Mouse (Mus musculus) limb, embryonic 10.5 days (tissue): ENCODE measurements around the gene Scarb2. TPM values are rescaled to one million over a fixed set of nuclear protein-coding genes. Genes with fewer than 3 reads are reported as not detected.

Source experiments
- DNase-seq: peaks from one replicate; pipeline ENCODE4 v3.0.0-alpha.2; 2017; ENCODE audit warnings: low spot score
- H3K27ac ChIP-seq: fragments of 300-500 bp; sonication (generic); 2 replicates; pipeline ENCODE4 v1.5.1; 2016; ENCODE audit warnings: mild to moderate bottlenecking
- H3K27me3 ChIP-seq: fragments of 300-500 bp; sonication (generic); 2 replicates; pipeline ENCODE4 v1.6.1; 2016; ENCODE audit warnings: low read depth, mild to moderate bottlenecking; ENCODE audit not compliant: poor library complexity, severe bottlenecking
- H3K36me3 ChIP-seq: fragments of 300-500 bp; sonication (generic); 2 replicates; pipeline ENCODE4 v1.6.1; 2016; ENCODE audit warnings: mild to moderate bottlenecking, moderate library complexity
- H3K4me1 ChIP-seq: fragments of 300-500 bp; sonication (generic); 2 replicates; pipeline ENCODE4 v1.6.1; 2016
- H3K4me3 ChIP-seq: fragments of 300-500 bp; sonication (generic); 2 replicates; pipeline ENCODE4 v1.5.1; 2016; ENCODE audit warnings: mild to moderate bottlenecking, moderate library complexity
- H3K9me3 ChIP-seq: fragments of 300-500 bp; sonication (generic); replicated peaks from 2 replicates; pipeline ENCODE4 v1.6.1; 2016; ENCODE audit warnings: mild to moderate bottlenecking
- WGBS: fragments of 180-500 bp; shearing (Covaris S2); methylation state at CpG from one replicate; pipeline ENCODE4 v1.1.7; 2016; 5-methylcytosine and 5-hydroxymethylcytosine counted together
- polyA plus RNA-seq: library from polyadenylated mRNA; unstranded; fragments of >200 nt; fragmentation: Nextera tagmentation; extraction: Ambion mirVana; gene quantifications from 2 replicates; pipeline ENCODE4 v1.2.1, GENCODE M21; 2016

Gene Scarb2
- polyA plus RNA-seq, 1 experiment from 2014 or later: 7.2 TPM

DNA sequence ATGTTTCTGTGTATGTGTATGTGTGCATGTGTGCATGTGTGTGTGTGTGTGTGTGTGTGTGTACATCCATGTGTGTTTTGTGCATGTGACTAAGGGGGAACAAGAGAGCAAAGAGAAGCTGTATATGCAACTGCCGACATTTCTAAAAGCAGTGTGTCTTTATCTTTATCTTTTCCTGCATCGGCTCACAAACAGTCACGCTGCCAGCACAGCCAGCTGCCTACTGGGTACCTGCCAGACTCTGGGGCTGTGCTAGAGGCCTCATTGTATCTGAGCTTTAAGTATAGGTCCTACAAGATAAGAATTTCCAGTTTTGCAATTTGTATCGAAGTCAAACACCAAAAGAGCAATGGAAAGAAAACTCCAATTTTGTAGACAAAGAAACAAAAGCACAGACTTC is 17.1 kb downstream of the Scarb2 start:
- peaks cover under 1% of the 10 kb centered on the region; the same call in 1 of the 2 replicates for H3K36me3 ChIP-seq
- H3K4me1 ChIP-seq: peaks cover 14% of the 10 kb centered on the region; the same call in 1 of the 2 replicates
- no peak overlapping the region for H3K27ac ChIP-seq
- no peaks in the 10 kb centered on the region for H3K9me3 ChIP-seq
- WGBS: 86% methylated on average over 4 of the region's 4 CpGs
- DNase-seq: no peak
- no peak overlapping the region for H3K4me3 ChIP-seq
- H3K27me3 ChIP-seq: no peaks in the 10 kb centered on the region

DNA sequence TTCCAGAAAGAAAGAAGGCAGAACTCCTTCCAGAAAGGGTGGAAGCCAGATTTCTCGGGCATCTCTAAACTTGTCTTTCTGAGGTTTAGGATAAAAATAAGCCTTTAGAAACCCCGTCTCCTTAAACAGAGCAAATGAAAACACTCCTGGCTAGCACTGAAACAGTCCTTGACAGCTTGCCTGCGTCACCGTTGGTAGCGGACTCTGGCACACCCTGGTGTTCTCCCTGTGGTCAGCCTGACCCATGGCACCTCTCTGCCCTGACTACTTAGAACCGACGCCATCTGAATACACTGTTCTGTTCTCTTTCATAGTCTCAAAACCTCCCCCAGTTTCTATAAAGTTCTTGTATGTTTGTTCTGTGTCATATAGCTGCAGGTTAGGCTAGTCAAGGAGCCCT is 17.7 kb downstream of the Scarb2 start:
- 89% methylated on average over 7 of the region's 7 CpGs for WGBS
- H3K9me3 ChIP-seq: no peaks in the 10 kb centered on the region
- peaks cover 14% of the 10 kb centered on the region; the same call in 1 of the 2 replicates for H3K4me1 ChIP-seq
- peaks cover 6% of the 10 kb centered on the region for H3K36me3 ChIP-seq
- no peak overlapping the region for H3K27ac ChIP-seq
- no peak for DNase-seq
- H3K4me3 ChIP-seq: no peak overlapping the region
- no peaks in the 10 kb centered on the region for H3K27me3 ChIP-seq

DNA sequence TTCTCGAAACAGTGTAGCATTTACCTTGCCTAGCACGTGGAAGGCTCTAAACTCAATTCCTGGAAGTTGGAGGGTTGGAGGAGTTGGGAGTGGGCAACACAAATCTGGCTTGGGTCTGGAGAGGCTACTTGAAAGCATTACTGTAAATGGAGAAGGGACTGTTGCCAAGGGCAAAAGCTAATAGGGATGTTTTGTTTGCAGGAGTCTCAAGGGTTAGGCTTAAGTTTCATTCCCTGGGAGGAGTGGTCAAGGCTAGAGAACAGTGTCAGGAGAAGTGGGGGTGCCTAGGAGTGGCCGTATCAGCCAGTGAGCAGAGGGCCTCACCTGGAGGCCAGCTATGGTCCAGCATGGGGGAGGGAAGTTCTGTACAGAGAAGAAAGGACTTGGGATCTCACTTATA is 18.2 kb downstream of the Scarb2 start:
- Histone ChIP-seq H3K9me3 (no peaks in the 10 kb centered on the region), H3K4me1 (peaks cover 14% of the 10 kb centered on the region; the same call in 1 of the 2 replicates), H3K36me3 (peaks cover 12% of the 10 kb centered on the region), H3K27me3 (no peaks in the 10 kb centered on the region), H3K27ac (no peak overlapping the region), H3K4me3 (no peak overlapping the region)
- DNase-seq: no peak
- 79% methylated on average over 3 of the region's 3 CpGs for WGBS

DNA sequence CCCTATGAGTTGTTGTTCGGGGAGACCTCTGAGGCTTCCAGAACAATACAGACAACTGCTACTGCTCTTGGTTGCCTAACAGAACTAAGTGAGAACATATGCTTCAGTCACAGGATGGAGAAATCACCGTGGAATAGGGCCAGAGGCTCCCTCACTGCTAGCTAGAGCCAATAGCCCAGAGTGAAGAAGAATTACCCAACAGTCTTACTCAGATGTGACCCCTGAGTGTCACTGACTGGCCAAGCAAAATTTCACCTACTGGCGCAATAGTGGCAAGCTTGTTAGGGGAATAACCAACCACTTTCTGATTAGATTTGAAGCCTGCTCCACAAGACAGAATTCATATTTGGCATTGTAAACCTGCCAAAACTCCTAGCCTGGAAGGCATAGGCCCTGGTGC is 19.9 kb downstream of the Scarb2 start:
- no peak overlapping the region for H3K4me3 ChIP-seq
- no peak overlapping the region for H3K27ac ChIP-seq
- no peak for DNase-seq
- no peaks in the 10 kb centered on the region for H3K27me3 ChIP-seq
- no peaks in the 10 kb centered on the region for H3K9me3 ChIP-seq
- H3K4me1 ChIP-seq: peaks cover 14% of the 10 kb centered on the region; the same call in 1 of the 2 replicates
- WGBS: 95% methylated on average over 3 of the region's 3 CpGs
- H3K36me3 ChIP-seq: peaks cover 24% of the 10 kb centered on the region

DNA sequence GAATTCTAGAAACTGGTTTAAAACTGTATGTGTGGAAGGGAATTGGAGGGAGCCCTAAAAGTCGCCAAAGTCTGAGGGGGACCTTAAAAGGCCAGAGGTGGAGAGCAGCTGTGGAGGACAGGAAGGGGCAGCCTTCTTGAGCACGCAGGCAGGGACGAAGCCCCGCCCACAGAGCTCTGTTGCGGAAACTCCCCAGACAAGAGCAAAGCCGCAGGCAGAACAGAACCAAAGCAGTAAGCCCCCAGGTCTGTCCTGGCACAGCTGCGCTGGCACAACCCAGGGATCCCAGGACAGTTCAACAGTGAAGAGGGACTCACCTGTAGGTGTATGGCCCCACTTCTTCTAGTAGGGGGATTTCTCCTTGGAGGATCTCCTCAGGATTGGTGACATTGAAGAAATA is 21.8 kb downstream of the Scarb2 start:
- WGBS: 62% methylated on average over 7 of the region's 7 CpGs
- H3K9me3 ChIP-seq: no peaks in the 10 kb centered on the region
- no peak for DNase-seq

DNA sequence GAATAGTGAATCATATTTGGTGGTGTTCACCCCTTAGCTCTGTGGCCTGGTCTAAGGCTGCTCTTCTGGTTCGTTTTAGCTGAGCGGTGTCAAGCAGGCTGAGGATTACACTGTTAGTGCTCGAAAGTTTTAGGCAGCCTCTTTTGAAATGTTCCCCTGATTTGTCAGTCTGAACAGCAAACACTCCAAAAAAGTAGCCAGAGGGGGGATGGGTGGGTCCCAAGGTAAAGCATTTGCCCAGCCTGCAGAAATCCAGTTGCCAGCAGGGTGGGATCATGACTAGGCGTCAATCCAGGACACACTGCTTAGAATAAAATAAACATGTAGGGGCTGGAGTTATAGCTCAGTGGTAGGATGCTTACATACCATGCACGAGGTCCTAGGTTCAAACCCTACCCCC is 33.8 kb downstream of the Scarb2 start:
- Histone ChIP-seq H3K9me3 (no peaks in the 10 kb centered on the region), H3K27ac (no peak overlapping the region), H3K36me3 (peaks cover 8% of the 10 kb centered on the region), H3K27me3 (no peaks in the 10 kb centered on the region), H3K4me3 (no peak overlapping the region), H3K4me1 (no peaks in the 10 kb centered on the region)
- WGBS: 87% methylated on average over 5 of the region's 5 CpGs
- DNase-seq: no peak

More for the DNA sequence above, 21.8 kb downstream of the Scarb2 start:
- Histone ChIP-seq H3K36me3 (peaks cover 24% of the 10 kb centered on the region), H3K4me1 (peaks cover 9% of the 10 kb centered on the region; the same call in 1 of the 2 replicates), H3K27me3 (no peaks in the 10 kb centered on the region), H3K4me3 (no peak overlapping the region), H3K27ac (no peak overlapping the region)

DNA sequence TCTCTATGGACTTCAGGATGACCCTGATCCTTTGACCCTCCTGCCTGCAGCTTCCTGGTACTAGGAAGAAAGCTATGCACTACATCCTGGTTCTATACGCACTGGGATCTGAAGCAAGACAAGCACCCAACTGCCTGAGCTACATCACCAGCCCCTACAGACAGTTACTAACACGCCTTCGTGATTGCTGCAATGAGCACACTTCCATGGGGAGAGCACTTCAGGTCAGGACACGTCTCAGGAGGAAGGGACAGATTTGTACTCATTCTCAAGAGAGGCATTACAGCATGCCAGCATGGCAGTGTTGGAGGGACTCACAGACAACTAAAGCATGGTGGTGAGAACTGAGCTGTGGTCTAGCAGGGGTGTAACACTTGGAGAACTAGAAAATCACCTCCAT is 35.1 kb downstream of the Scarb2 start:
- no peak for DNase-seq
- Histone ChIP-seq H3K9me3 (no peaks in the 10 kb centered on the region), H3K27ac (no peak overlapping the region), H3K4me3 (no peak overlapping the region), H3K27me3 (no peaks in the 10 kb centered on the region), H3K4me1 (no peaks in the 10 kb centered on the region), H3K36me3 (peaks cover 8% of the 10 kb centered on the region)
- WGBS: 85% methylated on average over 4 of the region's 4 CpGs

DNA sequence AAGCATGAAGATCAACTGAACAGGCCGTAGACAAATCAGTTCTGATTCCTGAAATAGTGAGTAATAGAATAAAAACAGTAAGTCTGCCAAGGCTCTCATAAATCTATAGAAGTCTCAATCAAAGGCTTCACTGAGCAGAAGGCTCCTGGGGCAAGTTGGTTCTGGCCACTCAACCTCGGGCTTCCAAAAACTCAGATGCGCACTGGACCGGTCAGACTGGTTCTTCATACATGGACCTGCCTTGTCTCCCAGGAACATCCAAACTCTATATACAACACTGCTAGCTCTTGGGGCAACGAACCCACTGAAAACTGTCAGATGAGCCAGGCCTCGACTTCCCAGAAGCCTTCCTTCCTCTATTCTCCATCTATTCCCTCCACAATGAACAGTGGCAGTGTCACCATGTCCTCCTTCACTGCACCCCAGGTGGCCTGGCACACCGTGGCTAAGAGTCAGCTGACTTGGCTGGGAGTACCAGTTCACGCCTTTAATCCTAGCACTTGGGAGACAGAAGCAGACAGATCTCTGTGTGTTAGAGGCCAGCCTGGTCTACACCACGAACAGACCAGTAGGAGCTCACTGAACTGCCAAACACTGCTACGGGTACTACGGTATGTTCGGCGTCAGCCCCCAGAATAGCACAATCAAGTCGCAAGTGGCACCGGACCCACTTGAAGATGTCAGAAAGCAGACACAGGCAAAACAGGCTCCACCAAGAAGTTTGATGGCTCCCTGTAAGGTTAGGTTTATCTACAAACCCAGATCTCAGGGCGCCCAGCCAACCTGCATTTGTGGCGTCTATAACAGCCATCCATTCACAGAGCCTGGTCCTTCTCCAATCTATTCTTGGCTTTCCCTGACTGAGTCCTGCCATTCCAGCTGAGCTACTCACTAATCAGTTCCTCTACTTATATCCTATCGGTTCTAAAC is 37.2 kb downstream of the Scarb2 start:
- H3K27me3 ChIP-seq: no peaks in the 10 kb centered on the region
- 92% methylated on average over 18 of the region's 18 CpGs for WGBS
- no peak for DNase-seq
- no peaks in the 10 kb centered on the region for H3K9me3 ChIP-seq
- no peak overlapping the region for H3K4me3 ChIP-seq
- no peak overlapping the region for H3K27ac ChIP-seq
- no peaks in the 10 kb centered on the region for H3K36me3 ChIP-seq
- H3K4me1 ChIP-seq: no peaks in the 10 kb centered on the region

DNA sequence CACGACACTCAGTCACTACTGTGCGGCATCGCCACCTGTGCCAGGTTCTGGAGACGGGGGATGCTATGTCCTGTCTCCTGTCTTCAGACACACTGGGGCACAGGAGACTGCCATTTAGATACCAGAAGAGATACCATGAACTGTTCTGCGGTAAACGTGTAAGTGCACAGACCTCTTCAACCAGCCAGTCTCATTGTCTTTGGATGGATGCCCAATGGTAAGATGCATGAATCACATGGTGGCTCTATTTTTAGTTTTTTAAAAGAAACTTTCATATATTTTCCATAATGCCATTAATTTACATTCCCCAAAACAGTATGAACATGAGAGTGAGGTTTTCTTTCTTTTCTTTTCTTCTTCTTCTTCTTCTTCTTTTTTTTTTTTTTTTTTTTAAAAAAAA is 38.4 kb downstream of the Scarb2 start:
- 94% methylated on average over 6 of the region's 6 CpGs for WGBS
- H3K27ac ChIP-seq: no peak overlapping the region
- H3K9me3 ChIP-seq: no peaks in the 10 kb centered on the region
- H3K27me3 ChIP-seq: no peaks in the 10 kb centered on the region
- no peaks in the 10 kb centered on the region; the same call in 1 of the 2 replicates for H3K4me1 ChIP-seq
- DNase-seq: no peak
- no peak overlapping the region for H3K4me3 ChIP-seq
- no peaks in the 10 kb centered on the region for H3K36me3 ChIP-seq

DNA sequence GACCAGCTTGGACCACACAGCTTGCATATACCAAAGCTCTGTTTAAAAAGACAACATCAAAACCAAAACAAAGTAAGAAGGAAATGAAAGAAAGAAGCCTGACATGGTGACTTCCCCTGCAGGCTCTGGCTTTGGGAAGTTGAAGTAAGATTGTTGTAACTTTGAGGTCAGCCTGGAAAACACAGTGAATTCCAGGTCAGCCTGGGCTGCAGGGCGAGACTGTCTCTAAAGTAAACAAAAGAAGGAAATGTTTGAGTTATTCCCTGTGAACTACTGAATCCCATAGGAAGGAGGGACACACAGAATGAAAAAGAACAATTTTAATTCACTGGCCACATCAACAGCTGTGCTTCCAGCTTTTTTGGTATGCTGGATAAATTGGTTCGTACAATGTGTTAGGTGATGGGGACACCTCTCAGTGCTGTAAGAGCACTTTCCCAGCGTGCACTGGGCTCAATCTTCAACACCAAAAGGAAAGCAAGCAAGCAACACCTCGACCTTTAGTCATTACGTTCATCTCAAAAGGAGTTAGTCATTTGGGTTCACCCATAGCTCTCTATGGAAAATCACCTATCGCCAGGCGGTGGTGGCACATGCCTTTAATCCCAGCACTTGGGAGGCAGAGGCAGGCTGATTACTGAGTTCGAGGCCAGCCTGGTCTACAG is 39.4 kb downstream of the Scarb2 start:
- no peaks in the 10 kb centered on the region for H3K36me3 ChIP-seq
- H3K27me3 ChIP-seq: no peaks in the 10 kb centered on the region
- no peak overlapping the region for H3K27ac ChIP-seq
- no peak for DNase-seq
- H3K9me3 ChIP-seq: no peaks in the 10 kb centered on the region
- H3K4me1 ChIP-seq: peaks cover 4% of the 10 kb centered on the region; the same call in 1 of the 2 replicates
- H3K4me3 ChIP-seq: no peak overlapping the region
- WGBS: 83% methylated on average over 8 of the region's 8 CpGs

DNA sequence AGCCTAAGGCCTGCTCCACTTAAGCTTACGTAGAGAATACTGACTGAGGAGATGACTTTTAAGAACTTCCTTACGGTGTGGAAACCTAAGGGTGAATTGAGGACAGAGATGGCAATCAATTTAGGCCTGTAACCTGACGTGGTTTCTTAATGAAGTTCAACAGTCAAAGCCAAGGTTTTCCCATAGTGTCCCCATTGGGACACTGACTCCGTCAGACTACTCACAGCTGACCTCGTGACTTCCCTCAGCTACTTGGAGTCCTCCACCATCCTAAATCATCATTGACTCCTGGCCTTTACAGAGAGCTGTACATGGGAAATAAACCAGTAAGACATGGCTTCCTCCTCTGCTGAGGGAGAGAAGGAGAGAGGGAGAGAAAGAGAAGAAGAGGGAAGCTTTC is 41.1 kb downstream of the Scarb2 start:
- Histone ChIP-seq H3K9me3 (no peaks in the 10 kb centered on the region), H3K36me3 (peaks cover 7% of the 10 kb centered on the region; the same call in 1 of the 2 replicates), H3K4me3 (no peak overlapping the region), H3K27me3 (no peaks in the 10 kb centered on the region), H3K27ac (no peak overlapping the region), H3K4me1 (peaks cover 4% of the 10 kb centered on the region; the same call in 1 of the 2 replicates)
- DNase-seq: no peak
- 86% methylated on average over 5 of the region's 5 CpGs for WGBS

DNA sequence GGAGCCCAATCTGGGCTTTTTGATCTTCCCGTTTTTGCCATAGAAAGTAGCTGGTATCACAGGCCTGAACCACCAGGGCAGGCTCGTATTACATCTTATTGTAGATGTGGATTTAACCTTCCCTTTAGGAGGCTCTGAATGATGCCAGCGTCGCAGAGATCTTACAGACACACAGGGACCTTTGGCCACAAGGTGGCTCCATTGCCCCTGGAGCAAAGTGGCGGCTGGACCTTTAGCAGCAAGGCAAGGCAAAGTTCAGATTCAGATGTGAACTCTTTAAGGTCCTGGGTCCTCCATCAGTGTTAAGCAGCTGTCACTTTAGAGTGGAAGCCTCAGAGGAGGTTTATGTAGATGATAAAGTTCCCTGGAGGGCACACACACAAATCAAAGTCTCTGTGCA is 45.3 kb downstream of the Scarb2 start:
- Histone ChIP-seq H3K27me3 (no peaks in the 10 kb centered on the region), H3K36me3 (peaks cover 12% of the 10 kb centered on the region), H3K4me3 (no peak overlapping the region), H3K4me1 (peaks cover 4% of the 10 kb centered on the region; the same call in 1 of the 2 replicates), H3K9me3 (no peaks in the 10 kb centered on the region), H3K27ac (no peak overlapping the region)
- WGBS: 17% methylated on average over 5 of the region's 5 CpGs
- DNase-seq: peak; percentile 65

DNA sequence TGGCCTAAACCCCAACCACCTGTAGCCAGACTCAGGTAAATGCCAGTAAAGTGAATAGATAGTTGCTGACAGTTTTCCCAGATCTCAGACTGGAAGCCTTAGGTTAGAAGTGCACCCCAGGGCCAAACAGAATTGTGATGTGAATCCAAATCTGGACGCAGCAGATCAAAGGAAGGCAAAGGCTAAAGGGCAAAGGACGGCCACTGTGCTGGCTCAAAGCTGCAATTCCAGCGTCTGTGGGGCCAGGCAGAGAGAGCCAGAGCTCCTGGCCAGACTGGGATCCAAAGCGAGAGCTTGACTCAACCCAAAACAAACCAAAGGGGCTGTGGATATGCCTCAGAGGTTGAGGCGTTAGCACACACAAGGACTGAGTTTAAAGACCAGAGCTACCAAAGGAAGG is 47.9 kb downstream of the Scarb2 start:
- 23% methylated on average over 5 of the region's 5 CpGs for whole genome bisulfite sequencing
- Histone ChIP-seq H3K27ac (no peak overlapping the region), H3K9me3 (no peaks in the 10 kb centered on the region), H3K4me1 (peaks cover 4% of the 10 kb centered on the region; the same call in 1 of the 2 replicates), H3K4me3 (no peak overlapping the region), H3K27me3 (no peaks in the 10 kb centered on the region), H3K36me3 (peaks cover 21% of the 10 kb centered on the region)
- DNase-seq: no peak
